In the genomic region with DNA sequence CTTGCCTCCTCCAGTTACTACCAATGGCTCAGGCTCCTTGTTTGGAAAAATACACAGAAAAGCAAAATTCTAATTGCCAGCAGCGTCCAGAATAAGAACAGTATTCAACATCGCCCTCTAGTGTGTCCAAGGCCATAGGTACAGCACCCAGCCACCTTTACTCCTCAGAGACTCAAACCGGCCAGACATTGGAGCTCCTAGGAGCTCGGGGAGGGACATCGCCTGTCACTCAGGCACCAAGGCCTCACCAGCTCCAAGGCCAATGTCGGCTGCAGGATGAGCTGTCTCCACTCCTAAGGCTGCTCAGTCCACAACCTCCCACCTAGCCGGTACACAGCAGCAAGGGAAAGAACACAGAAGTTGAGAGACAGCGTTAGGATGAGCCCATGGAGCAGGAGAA, we compare ENCODE assay signal across 8 mouse cellular contexts.
DNase-seq lines count a peak whose midpoint lies in the region; ATAC-seq and TF ChIP-seq lines count a peak whose summit lies in the region.
"Had no signal": no experiment of that assay in that cellular context is flagged by ENCODE, and none has a peak within 500 bp of the region (broad histone marks: within the 10 kb centered on the region; RNA-seq: fewer than 3 reads in every experiment).

No protein-coding gene starts in this region.

- peak; percentile 32; the same call in 1 of the 2 replicates for ATAC-seq in lung, embryonic 14.5 days (ENCODE audit: insufficient read depth)
- ATAC-seq in common myeloid progenitor, adult 5-6 weeks (replicated peaks; ENCODE audit: low read depth, poor library complexity, severe bottlenecking): peak; percentile 64
- ATAC-seq in intestine, embryonic 16.5 days: peak; percentile 67

- H3K36me3 ChIP-seq in lung, embryonic 14.5 days (ENCODE audit: insufficient read depth): no peaks in the 10 kb centered on the region
- no peaks in the 10 kb centered on the region for H3K36me3 ChIP-seq in intestine, embryonic 16.5 days (ENCODE audit: control insufficient read depth, insufficient read depth, low read length)
- H3K36me3 ChIP-seq in midbrain, embryonic 10.5 days: no peaks in the 10 kb centered on the region

- 39% methylated on average over 8 of the region's 8 CpGs for WGBS in lung, embryonic 14.5 days
- 40% methylated on average over 8 of the region's 8 CpGs for WGBS in intestine, embryonic 16.5 days
- WGBS in midbrain, embryonic 10.5 days: 40% methylated on average over 8 of the region's 8 CpGs

- DNase-seq in lung, embryonic 14.5 days: peak; percentile 42
- no peak for DNase-seq in lung, adult 18-20 months
- peak; percentile 84 for DNase-seq in ZHBTc4 (ENCODE audit: low read depth, low spot score)
- peak; percentile 24 for DNase-seq in midbrain, embryonic 10.5 days (ENCODE audit: low spot score)
- DNase-seq in gastrocnemius, adult 18-20 months (ENCODE audit: low spot score): no peak

- H3K4me2 ChIP-seq in lung, embryonic 14.5 days: no peak overlapping the region
- H3K4me2 ChIP-seq in intestine, embryonic 16.5 days (ENCODE audit: low read depth, low read length): no peak overlapping the region

- H3K4me3 ChIP-seq in lung, embryonic 14.5 days (ENCODE audit: low read depth, low read length): no peak overlapping the region
- H3K4me3 ChIP-seq in intestine, embryonic 16.5 days (ENCODE audit: low read length): no peak overlapping the region
- peak overlapping the region; percentile 47 for H3K4me3 ChIP-seq in midbrain, embryonic 10.5 days
- H3K4me3 ChIP-seq: erythroblast, embryonic 14.5 days had no signal

- no peak overlapping the region for H3K27ac ChIP-seq in lung, embryonic 14.5 days (ENCODE audit: low read depth)
- no peak overlapping the region for H3K27ac ChIP-seq in intestine, embryonic 16.5 days (ENCODE audit: low read length)
- peak overlapping the region; percentile 82 for H3K27ac ChIP-seq in midbrain, embryonic 10.5 days (replicated peaks)

- H3K4me1 ChIP-seq in lung, embryonic 14.5 days (ENCODE audit: insufficient read depth): no peaks in the 10 kb centered on the region
- H3K4me1 ChIP-seq in intestine, embryonic 16.5 days (ENCODE audit: control insufficient read depth, insufficient read depth, low read length): peaks cover 12% of the 10 kb centered on the region
- H3K4me1 ChIP-seq in midbrain, embryonic 10.5 days: peaks cover 24% of the 10 kb centered on the region

- H3K9me3 ChIP-seq in lung, embryonic 14.5 days (ENCODE audit: low read depth, low read length): no peaks in the 10 kb centered on the region
- H3K9me3 ChIP-seq in intestine, embryonic 16.5 days (ENCODE audit: control insufficient read depth, low read length): no peaks in the 10 kb centered on the region
- no peaks in the 10 kb centered on the region for H3K9me3 ChIP-seq in midbrain, embryonic 10.5 days (replicated peaks)

- TF ChIP-seq CTCF in lung, embryonic 14.5 days (IDR thresholded peaks at IDR 0.05; ENCODE audit: low read depth): peak; percentile 33; the same call in 1 of the 2 replicates

- H3K9ac ChIP-seq in lung, embryonic 14.5 days: no peak overlapping the region
- no peak overlapping the region for H3K9ac ChIP-seq in intestine, embryonic 16.5 days (ENCODE audit: low read depth, low read length)

- no peaks in the 10 kb centered on the region for H3K27me3 ChIP-seq in lung, embryonic 14.5 days (ENCODE audit: insufficient read depth, low read length)
- no peaks in the 10 kb centered on the region for H3K27me3 ChIP-seq in intestine, embryonic 16.5 days (replicated peaks; ENCODE audit: control insufficient read depth, insufficient read depth, low read length)
- H3K27me3 ChIP-seq in midbrain, embryonic 10.5 days (ENCODE audit: low read depth, poor library complexity, severe bottlenecking): no peaks in the 10 kb centered on the region

Comparison
In these comparisons a context has a peak if more than half of its experiments do, and no peak if none do; other contexts are left out.
1. DNase-seq: peak in lung, embryonic 14.5 days (single experiment), ZHBTc4 (single experiment) and midbrain, embryonic 10.5 days (single experiment); none in lung, adult 18-20 months (0 of 2) and gastrocnemius, adult 18-20 months (single experiment).
2. Peak in every context shown above with its lines, with median percentiles within 50 percentile points of each other: ATAC-seq.